Mouse (Mus musculus): ENCODE results near the gene Smg6. TPM values are rescaled to one million over a fixed set of nuclear protein-coding genes. Genes with fewer than 3 reads are reported as not detected.

Smg6 gene
- polyA plus RNA-seq, 1 experiment = 26.4 TPM

GRCm38 (mm10) chr11:75047736-75048407, 122.2 kb downstream of the Smg6 start:
- H3K4me1 ChIP-seq (ENCODE audit: control insufficient read depth, insufficient read depth, low read length) = no peaks in the 10 kb centered on the region
- TF ChIP-seq POLR2A (IDR thresholded peaks at IDR 0.05; ENCODE audit: borderline replicate concordance, control insufficient read depth, low read depth, low read length) = no peak
- TF ChIP-seq CTCF (IDR thresholded peaks at IDR 0.05; ENCODE audit: control insufficient read depth, insufficient read depth, low read length) = no peak
- H3K4me3 ChIP-seq (replicated peaks; ENCODE audit: control insufficient read depth, low read depth, low read length) = no peak overlapping the region
- 80% methylated on average over 7 of the region's 7 CpGs for WGBS
- no peak overlapping the region for H3K27ac ChIP-seq (ENCODE audit: control insufficient read depth, insufficient read depth, low read depth, low read length, poor library complexity)

DNA sequence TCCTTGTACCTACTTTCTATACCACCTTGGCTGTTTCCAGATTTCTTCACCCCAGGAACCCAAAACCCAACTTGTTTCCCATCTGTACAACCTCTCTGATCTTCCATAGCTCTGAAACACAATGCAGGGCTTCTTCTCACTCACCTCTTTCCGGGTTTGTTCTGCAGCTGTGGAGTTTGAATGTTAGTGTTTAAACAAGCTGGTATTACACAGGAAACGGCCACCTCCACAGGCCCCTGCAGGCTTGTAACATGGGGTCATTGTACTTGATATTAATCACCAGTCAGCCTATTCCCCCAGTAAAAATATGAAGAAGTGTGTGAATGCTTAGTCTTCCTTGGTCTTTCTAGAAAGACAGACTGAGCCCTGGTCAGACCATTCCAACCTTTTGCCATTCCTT, 123.5 kb downstream of the Smg6 start:
- WGBS = 63% methylated on average over 2 of the region's 2 CpGs
- Histone ChIP-seq H3K4me3 (replicated peaks; ENCODE audit: control insufficient read depth, low read depth, low read length) (no peak overlapping the region), H3K4me1 (ENCODE audit: control insufficient read depth, insufficient read depth, low read length) (no peaks in the 10 kb centered on the region), H3K27ac (ENCODE audit: control insufficient read depth, insufficient read depth, low read depth, low read length, poor library complexity) (no peak overlapping the region)
- TF ChIP-seq POLR2A (IDR thresholded peaks at IDR 0.05; ENCODE audit: borderline replicate concordance, control insufficient read depth, low read depth, low read length) = no peak
- no peak for TF ChIP-seq CTCF (IDR thresholded peaks at IDR 0.05; ENCODE audit: control insufficient read depth, insufficient read depth, low read length)

DNA sequence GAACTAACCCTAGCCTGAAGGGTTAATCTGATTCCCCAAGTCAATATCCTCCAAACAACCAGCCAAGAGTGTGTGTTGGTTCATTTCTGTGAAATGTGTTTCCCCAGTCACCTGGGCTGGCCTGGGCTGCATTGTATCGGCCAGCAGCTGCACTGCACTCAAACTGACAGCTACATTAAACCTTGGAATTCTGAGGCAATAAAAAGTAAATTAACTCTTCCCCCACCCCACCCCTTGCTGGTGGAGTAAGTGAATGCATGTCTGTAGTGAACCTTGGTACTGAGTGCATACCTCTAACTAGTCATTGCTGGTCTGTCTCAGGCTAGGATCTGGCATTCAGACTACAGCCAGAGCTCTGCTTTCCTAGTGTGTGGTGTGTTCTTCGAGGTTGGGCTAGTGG, 124.2 kb downstream of the Smg6 start:
- TF ChIP-seq CTCF (IDR thresholded peaks at IDR 0.05; ENCODE audit: control insufficient read depth, insufficient read depth, low read length) = no peak
- TF ChIP-seq POLR2A (IDR thresholded peaks at IDR 0.05; ENCODE audit: borderline replicate concordance, control insufficient read depth, low read depth, low read length) = no peak
- 76% methylated on average over 2 of the region's 2 CpGs for WGBS
- no peaks in the 10 kb centered on the region for H3K4me1 ChIP-seq (ENCODE audit: control insufficient read depth, insufficient read depth, low read length)

GRCm38 (mm10) chr11:75051239-75051638, 125.6 kb downstream of the Smg6 start:
- Histone ChIP-seq H3K27ac (ENCODE audit: control insufficient read depth, insufficient read depth, low read depth, low read length, poor library complexity) (no peak overlapping the region), H3K4me1 (ENCODE audit: control insufficient read depth, insufficient read depth, low read length) (no peaks in the 10 kb centered on the region)
- 70% methylated on average over 1 of the region's 1 CpGs for WGBS

More for the DNA sequence above, 124.2 kb downstream of the Smg6 start:
- H3K4me3 ChIP-seq (replicated peaks; ENCODE audit: control insufficient read depth, low read depth, low read length) = no peak overlapping the region
- no peak overlapping the region for H3K27ac ChIP-seq (ENCODE audit: control insufficient read depth, insufficient read depth, low read depth, low read length, poor library complexity)

GRCm38 (mm10) chr11:75051712-75052550, 126.3 kb downstream of the Smg6 start:
- Histone ChIP-seq H3K4me3 (replicated peaks; ENCODE audit: control insufficient read depth, low read depth, low read length) (no peak overlapping the region), H3K27ac (ENCODE audit: control insufficient read depth, insufficient read depth, low read depth, low read length, poor library complexity) (no peak overlapping the region), H3K4me1 (ENCODE audit: control insufficient read depth, insufficient read depth, low read length) (no peaks in the 10 kb centered on the region)
- WGBS = 72% methylated on average over 13 of the region's 13 CpGs
- TF ChIP-seq POLR2A (IDR thresholded peaks at IDR 0.05; ENCODE audit: borderline replicate concordance, control insufficient read depth, low read depth, low read length) (no peak), CTCF (IDR thresholded peaks at IDR 0.05; ENCODE audit: control insufficient read depth, insufficient read depth, low read length) (no peak)

More at GRCm38 (mm10) chr11:75051239-75051638, 125.6 kb downstream of the Smg6 start:
- H3K4me3 ChIP-seq (replicated peaks; ENCODE audit: control insufficient read depth, low read depth, low read length) = no peak overlapping the region
- TF ChIP-seq CTCF (IDR thresholded peaks at IDR 0.05; ENCODE audit: control insufficient read depth, insufficient read depth, low read length) = no peak
- TF ChIP-seq POLR2A (IDR thresholded peaks at IDR 0.05; ENCODE audit: borderline replicate concordance, control insufficient read depth, low read depth, low read length) = no peak

GRCm38 (mm10) chr11:75053020-75053419, 127.4 kb downstream of the Smg6 start:
- no peak for TF ChIP-seq CTCF (IDR thresholded peaks at IDR 0.05; ENCODE audit: control insufficient read depth, insufficient read depth, low read length)
- no peak for TF ChIP-seq POLR2A (IDR thresholded peaks at IDR 0.05; ENCODE audit: borderline replicate concordance, control insufficient read depth, low read depth, low read length)
- WGBS = 83% methylated on average over 2 of the region's 2 CpGs
- no peak overlapping the region for H3K4me3 ChIP-seq (replicated peaks; ENCODE audit: control insufficient read depth, low read depth, low read length)
- H3K27ac ChIP-seq (ENCODE audit: control insufficient read depth, insufficient read depth, low read depth, low read length, poor library complexity) = no peak overlapping the region
- no peaks in the 10 kb centered on the region for H3K4me1 ChIP-seq (ENCODE audit: control insufficient read depth, insufficient read depth, low read length)

DNA sequence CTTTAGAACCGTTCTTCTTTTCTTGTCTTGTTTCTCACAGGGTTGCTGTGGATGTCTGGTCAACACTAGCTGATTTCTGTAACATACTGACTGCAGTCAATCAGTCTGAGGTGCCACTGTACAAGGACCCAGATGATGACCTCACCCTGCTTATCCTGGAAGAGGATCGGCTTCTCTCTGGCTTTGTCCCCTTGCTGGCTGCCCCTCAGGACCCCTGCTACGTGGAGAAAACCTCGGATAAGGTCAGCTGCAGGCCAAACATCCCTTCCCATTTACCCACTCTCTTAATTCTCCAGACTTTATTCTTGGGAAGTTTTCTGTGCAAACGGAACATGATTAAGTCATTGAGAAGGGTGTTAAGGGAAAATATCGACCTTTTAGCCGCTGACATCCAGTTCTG, 128.1 kb downstream of the Smg6 start:
- H3K27ac ChIP-seq (ENCODE audit: control insufficient read depth, insufficient read depth, low read depth, low read length, poor library complexity) = no peak overlapping the region
- WGBS = 81% methylated on average over 7 of the region's 7 CpGs
- no peak for TF ChIP-seq POLR2A (IDR thresholded peaks at IDR 0.05; ENCODE audit: borderline replicate concordance, control insufficient read depth, low read depth, low read length)
- H3K4me1 ChIP-seq (ENCODE audit: control insufficient read depth, insufficient read depth, low read length) = no peaks in the 10 kb centered on the region
- no peak overlapping the region for H3K4me3 ChIP-seq (replicated peaks; ENCODE audit: control insufficient read depth, low read depth, low read length)

DNA sequence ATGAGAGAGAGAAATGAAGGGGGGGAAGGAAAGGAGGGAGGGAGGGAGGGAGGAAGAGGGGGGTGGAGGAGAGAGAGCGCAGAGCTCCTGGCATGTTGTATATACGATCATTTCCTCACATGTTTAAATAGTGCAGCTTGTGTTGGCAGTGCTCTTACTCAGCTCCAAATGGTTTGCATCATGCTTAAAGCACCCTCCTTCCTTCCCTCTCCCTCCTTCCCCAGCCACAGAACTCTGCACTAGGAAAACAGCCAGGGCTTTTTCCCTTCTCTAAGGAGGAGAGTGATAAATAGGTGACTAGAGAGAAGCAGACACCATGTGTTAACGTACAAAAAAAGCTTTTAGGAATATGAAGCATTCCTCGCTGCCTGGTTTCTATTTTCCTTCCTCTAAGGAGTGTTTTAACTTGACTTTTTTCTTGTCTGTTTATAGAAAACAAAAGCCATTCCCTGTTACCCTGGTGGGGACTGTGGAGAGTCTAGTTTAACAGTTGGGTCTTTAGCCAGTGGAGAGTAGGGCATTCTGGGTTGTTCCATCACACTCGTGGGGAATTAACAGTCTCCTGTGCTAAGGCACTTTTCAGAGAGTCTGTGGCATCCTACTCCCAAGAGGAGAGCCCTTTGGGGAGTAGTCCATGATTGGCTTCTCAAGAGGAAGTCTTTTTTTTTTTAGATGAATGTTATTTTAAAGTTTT, 128.7 kb downstream of the Smg6 start:
- Histone ChIP-seq H3K4me3 (replicated peaks; ENCODE audit: control insufficient read depth, low read depth, low read length) (no peak overlapping the region), H3K4me1 (ENCODE audit: control insufficient read depth, insufficient read depth, low read length) (no peaks in the 10 kb centered on the region), H3K27ac (ENCODE audit: control insufficient read depth, insufficient read depth, low read depth, low read length, poor library complexity) (no peak overlapping the region)
- no peak for TF ChIP-seq POLR2A (IDR thresholded peaks at IDR 0.05; ENCODE audit: borderline replicate concordance, control insufficient read depth, low read depth, low read length)
- WGBS = 77% methylated on average over 5 of the region's 5 CpGs
